ENCODE assay signal across 31 mouse cellular contexts in the genomic region with DNA sequence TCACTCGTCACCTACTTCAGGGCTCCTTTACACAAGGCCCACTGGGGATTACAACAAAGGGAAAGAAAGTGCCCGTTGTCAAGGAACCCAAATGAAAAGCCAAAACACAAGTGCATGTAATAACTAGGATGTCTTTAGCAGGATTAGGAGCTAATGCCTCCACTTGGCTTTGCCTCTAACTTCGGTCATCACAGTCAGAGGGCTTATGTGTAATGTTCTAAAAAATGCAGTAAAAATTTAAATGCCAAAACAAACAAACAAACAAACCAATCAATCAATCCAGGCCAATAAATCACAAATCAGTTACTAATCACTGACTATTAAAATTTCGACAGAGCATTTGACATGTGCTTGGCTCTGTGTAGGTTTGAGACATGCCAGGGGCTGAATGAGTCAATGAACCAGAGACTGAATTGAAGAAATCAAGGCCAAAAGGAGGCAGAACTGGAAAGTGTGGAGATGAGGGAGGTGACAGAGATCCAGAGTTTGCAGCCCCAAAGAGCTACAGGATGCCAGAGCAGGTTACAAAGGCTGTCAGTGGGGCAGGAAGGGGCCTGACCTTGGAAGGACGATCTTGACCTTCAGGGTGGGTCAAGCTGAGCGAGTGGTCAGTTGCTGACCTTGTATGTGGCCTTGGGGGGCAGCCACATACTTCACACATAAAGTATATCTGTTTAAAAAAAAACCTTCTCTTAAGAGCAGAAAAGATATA. TPM values are rescaled to one million over a fixed set of nuclear protein-coding genes. Genes with fewer than 3 reads are reported as not detected.
A peak's percentile ranks its signal among the peaks of the same experiment; 100 is the strongest.
DNase-seq lines count a peak whose midpoint lies in the region; ATAC-seq and TF ChIP-seq lines count a peak whose summit lies in the region.
"Had no signal": no experiment of that assay in that cellular context is flagged by ENCODE, and none has a peak within 500 bp of the region (broad histone marks: within the 10 kb centered on the region; RNA-seq: fewer than 3 reads in every experiment).

No protein-coding gene starts in this region.

- DNase-seq in adrenal gland, adult (ENCODE audit: inconsistent age in 2 of 2, low spot score in 1 of 2) = peak; percentile 31 to 82
- no peak for DNase-seq in adrenal gland, adult 18-20 months (ENCODE audit: low spot score in 2 of 2)
- no peak for DNase-seq in lung, postnatal 0 days (ENCODE audit: low spot score)
- no peak for DNase-seq in lung, postnatal 14 days
- peak; percentile 16 to 28 for DNase-seq in adrenal gland, postnatal 36 days
- DNase-seq: cerebellum, adult 2 months; cerebellum, postnatal 14 days; forebrain, postnatal 0 days; gastrocnemius, postnatal 10 days; kidney, adult 18-20 months; kidney, postnatal 36 days; layer of hippocampus, postnatal 36 days; liver; lung, adult 2 months; midbrain, embryonic 14.5 days; retina, postnatal 1 day; right cerebral cortex, postnatal 14 days; thymus, adult 18-20 months; thymus, postnatal 25 days had no signal

- H3K4me1 ChIP-seq in heart, embryonic 13.5 days = peaks cover 60% of the 10 kb centered on the region
- H3K4me1 ChIP-seq in heart, embryonic 11.5 days (ENCODE audit: control insufficient read depth, insufficient read depth, low read length) = peaks cover 30% of the 10 kb centered on the region
- H3K4me1 ChIP-seq in lung, postnatal 0 days (ENCODE audit: insufficient read depth, low read depth, low read length) = peaks cover 7% of the 10 kb centered on the region; the same call in 1 of the 2 replicates
- H3K4me1 ChIP-seq in hindbrain, embryonic 13.5 days (replicated peaks) = peaks cover 15% of the 10 kb centered on the region

- 71% methylated on average over 6 of the region's 6 CpGs for WGBS in heart, embryonic 13.5 days
- 71% methylated on average over 6 of the region's 6 CpGs for WGBS in heart, embryonic 11.5 days (ENCODE audit: insufficient replicate concordance)
- 64% methylated on average over 6 of the region's 6 CpGs for WGBS in lung, postnatal 0 days
- WGBS in hindbrain, embryonic 13.5 days = 86% methylated on average over 6 of the region's 6 CpGs

- no peaks in the 10 kb centered on the region for H3K36me3 ChIP-seq in heart, embryonic 13.5 days
- H3K36me3 ChIP-seq in heart, embryonic 11.5 days (ENCODE audit: control insufficient read depth, insufficient read depth, low read length) = no peaks in the 10 kb centered on the region
- no peaks in the 10 kb centered on the region for H3K36me3 ChIP-seq in lung, postnatal 0 days (ENCODE audit: insufficient read depth, low read length)
- H3K36me3 ChIP-seq in hindbrain, embryonic 13.5 days = no peaks in the 10 kb centered on the region
- H3K36me3 ChIP-seq: forebrain, embryonic 12.5 days; hindbrain, embryonic 10.5 days; kidney, embryonic 15.5 days; neural tube, embryonic 15.5 days; stomach, embryonic 15.5 days had no signal

- no peak for ATAC-seq in heart, embryonic 13.5 days (ENCODE audit: extremely low read depth, insufficient number of reproducible peaks, low FRiP score, low TSS enrichment)
- ATAC-seq in heart, embryonic 11.5 days (replicated peaks; ENCODE audit: insufficient number of reproducible peaks, low FRiP score, low TSS enrichment) = no peak
- no peak for ATAC-seq in lung, postnatal 0 days
- ATAC-seq in hindbrain, embryonic 13.5 days (ENCODE audit: low FRiP score) = no peak
- ATAC-seq: forebrain, postnatal 0 days; Patski had no signal

- H3K27ac ChIP-seq in heart, embryonic 13.5 days (replicated peaks) = peak overlapping the region; percentile 33
- H3K27ac ChIP-seq in heart, embryonic 11.5 days (ENCODE audit: low read depth, low read length) = no peak overlapping the region
- H3K27ac ChIP-seq in lung, postnatal 0 days (ENCODE audit: low read length) = peak overlapping the region; percentile 77
- no peak overlapping the region for H3K27ac ChIP-seq in hindbrain, embryonic 13.5 days
- H3K27ac ChIP-seq: forebrain, embryonic 12.5 days; hindbrain, embryonic 10.5 days; kidney, embryonic 15.5 days; liver, embryonic 14.5 days; neural tube, embryonic 15.5 days; stomach, embryonic 15.5 days had no signal

- H3K27me3 ChIP-seq in heart, embryonic 13.5 days (replicated peaks) = no peaks in the 10 kb centered on the region
- no peaks in the 10 kb centered on the region for H3K27me3 ChIP-seq in heart, embryonic 11.5 days (ENCODE audit: control insufficient read depth, insufficient read depth, low read length)
- H3K27me3 ChIP-seq in lung, postnatal 0 days (replicated peaks; ENCODE audit: insufficient read depth, low read length) = no peaks in the 10 kb centered on the region
- no peaks in the 10 kb centered on the region for H3K27me3 ChIP-seq in hindbrain, embryonic 13.5 days
- H3K27me3 ChIP-seq: CH12.LX; forebrain, embryonic 12.5 days; kidney, embryonic 15.5 days; neural tube, embryonic 15.5 days; stomach, embryonic 15.5 days had no signal

- H3K9ac ChIP-seq in heart, embryonic 13.5 days = no peak overlapping the region
- no peak overlapping the region for H3K9ac ChIP-seq in heart, embryonic 11.5 days (ENCODE audit: low read depth, low read length)
- H3K9ac ChIP-seq in lung, postnatal 0 days (replicated peaks; ENCODE audit: low read depth) = no peak overlapping the region
- no peak overlapping the region for H3K9ac ChIP-seq in hindbrain, embryonic 13.5 days
- H3K9ac ChIP-seq: forebrain, embryonic 12.5 days; forebrain, postnatal 0 days; kidney, embryonic 15.5 days; liver, embryonic 14.5 days; neural tube, embryonic 15.5 days; stomach, embryonic 15.5 days had no signal

- no peak overlapping the region for H3K4me3 ChIP-seq in heart, embryonic 13.5 days
- H3K4me3 ChIP-seq in heart, embryonic 11.5 days (ENCODE audit: low read depth, low read length) = no peak overlapping the region
- no peak overlapping the region for H3K4me3 ChIP-seq in lung, postnatal 0 days (ENCODE audit: low read depth, low read length)
- no peak overlapping the region for H3K4me3 ChIP-seq in hindbrain, embryonic 13.5 days
- H3K4me3 ChIP-seq: erythroblast, embryonic 14.5 days; forebrain, embryonic 12.5 days; hindbrain, embryonic 10.5 days; kidney, embryonic 15.5 days; neural tube, embryonic 15.5 days; stomach, embryonic 15.5 days had no signal

- no peaks in the 10 kb centered on the region for H3K9me3 ChIP-seq in heart, embryonic 13.5 days
- no peaks in the 10 kb centered on the region for H3K9me3 ChIP-seq in heart, embryonic 11.5 days (replicated peaks; ENCODE audit: control insufficient read depth, low read length)
- H3K9me3 ChIP-seq in lung, postnatal 0 days (ENCODE audit: low read length) = no peaks in the 10 kb centered on the region
- H3K9me3 ChIP-seq in hindbrain, embryonic 13.5 days = no peaks in the 10 kb centered on the region
- H3K9me3 ChIP-seq: forebrain, embryonic 12.5 days; hindbrain, embryonic 10.5 days; kidney, embryonic 15.5 days; neural tube, embryonic 15.5 days; stomach, embryonic 15.5 days had no signal

- TF ChIP-seq EP300 in lung, postnatal 0 days (IDR thresholded peaks at IDR 0.05) = no peak

- H3K4me2 ChIP-seq in heart, embryonic 13.5 days = no peak overlapping the region
- no peak overlapping the region for H3K4me2 ChIP-seq in heart, embryonic 11.5 days
- no peak overlapping the region for H3K4me2 ChIP-seq in lung, postnatal 0 days (replicated peaks; ENCODE audit: low read depth, low read length)
- H3K4me2 ChIP-seq in hindbrain, embryonic 13.5 days = no peak overlapping the region
- H3K4me2 ChIP-seq: forebrain, embryonic 12.5 days; kidney, embryonic 15.5 days; neural tube, embryonic 15.5 days; stomach, embryonic 15.5 days had no signal

- no peak for TF ChIP-seq CTCF in lung, postnatal 0 days (IDR thresholded peaks at IDR 0.05)

RNA-seq across cellular contexts. Expression of a gene that starts 21.8 kb away (rescaled TPM):
- 10 to 100 TPM; 30.9 to 31.1 TPM for total RNA-seq in adrenal gland, adult 18-20 months (2021)
- polyA plus RNA-seq in heart, embryonic 13.5 days (2015; fragmentation: Nextera tagmentation; extraction: Ambion mirVana) = 41.1 TPM in 2 replicates
- 42.6 and 43.5 TPM in 2 replicates for polyA plus RNA-seq in heart, embryonic 11.5 days (2014; fragmentation: Nextera tagmentation; extraction: Ambion mirVana)
- 47.8 and 48.6 TPM in 2 replicates for polyA plus RNA-seq in lung, postnatal 0 days (2015; fragmentation: Nextera tagmentation; extraction: Ambion mirVana)
- total RNA-seq in adrenal gland, postnatal 36 days (2021) = 10 to 100 TPM; 28.4 to 33.1 TPM
- polyA plus RNA-seq in hindbrain, embryonic 13.5 days (2015; fragmentation: Nextera tagmentation; extraction: Ambion mirVana) = 56.7 and 59.4 TPM in 2 replicates

Comparison
In these comparisons a context has a peak if more than half of its experiments do, and no peak if none do; other contexts are left out.
1. DNase-seq: peak in adrenal gland, adult (2 of 2) and adrenal gland, postnatal 36 days (2 of 2); none in adrenal gland, adult 18-20 months (0 of 2), lung, postnatal 0 days (single experiment) and lung, postnatal 14 days (single experiment).
2. H3K27ac ChIP-seq: peak in heart, embryonic 13.5 days (single experiment) and lung, postnatal 0 days (single experiment); none in heart, embryonic 11.5 days (single experiment) and hindbrain, embryonic 13.5 days (single experiment).